Mouse (Mus musculus) megakaryocyte-erythroid progenitor cell, adult 5 weeks (primary cell): Measurements from ENCODE around the gene Hdx. TPM values are rescaled to one million over a fixed set of nuclear protein-coding genes. Genes with fewer than 3 reads are reported as not detected.

Experiments
- polyA plus RNA-seq: library from polyadenylated mRNA; stranded (reverse); fragments of >175 nt; gene quantifications from 2 replicates; pipeline ENCODE4 v1.2.3, GENCODE M21; 2012

Gene Hdx
- 0.01 TPM in 1 of 2 replicates, not detected in the other for polyA plus RNA-seq

DNA sequence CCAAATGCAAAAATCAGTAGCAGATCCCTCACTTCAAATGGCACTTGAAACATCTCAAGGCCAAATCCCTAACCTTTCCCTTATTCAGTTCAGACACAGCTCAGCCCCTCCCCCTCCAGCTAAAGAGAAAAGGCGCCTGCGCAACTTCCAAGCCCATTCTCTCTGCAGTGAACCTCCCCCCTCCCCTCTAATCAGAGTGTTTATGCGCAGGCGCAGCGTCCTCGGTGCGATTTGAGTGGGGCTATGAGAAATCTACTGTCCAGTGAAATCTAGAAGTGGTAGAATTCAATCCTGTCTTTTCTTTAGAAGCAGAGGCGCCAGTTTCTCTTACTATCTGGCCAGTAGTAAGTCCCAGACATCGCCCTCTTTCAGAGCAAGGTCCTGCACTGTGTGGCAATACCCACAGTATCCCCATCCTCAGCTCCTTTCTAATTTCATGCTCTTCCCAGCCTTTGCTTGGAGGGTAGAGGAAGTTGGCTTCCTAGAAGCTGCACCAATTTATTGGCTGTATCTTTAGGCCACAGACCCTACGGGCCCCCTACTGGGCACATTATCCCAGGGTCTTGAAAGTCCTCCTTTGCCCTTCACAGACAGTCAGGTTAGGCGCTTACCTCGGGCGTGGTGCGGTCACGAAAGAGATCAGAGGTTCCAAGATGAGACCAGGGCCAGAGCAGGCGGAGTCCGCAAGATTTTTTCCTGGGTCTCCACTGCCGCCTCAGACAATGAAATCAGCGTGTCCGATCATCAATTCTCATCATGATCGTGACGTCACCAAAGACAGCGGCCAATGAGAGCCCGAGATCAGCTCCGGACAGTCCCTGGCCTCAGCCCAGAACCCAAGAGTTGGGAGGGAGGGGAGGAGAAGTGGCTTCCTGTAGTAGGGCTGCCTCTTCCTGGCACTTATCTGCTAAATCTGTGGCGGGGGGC is at the start of gene Hdx:
Gene Hdx, minus strand, starts transcription at position 724 of the 927 bp plus-strand sequence.

DNA sequence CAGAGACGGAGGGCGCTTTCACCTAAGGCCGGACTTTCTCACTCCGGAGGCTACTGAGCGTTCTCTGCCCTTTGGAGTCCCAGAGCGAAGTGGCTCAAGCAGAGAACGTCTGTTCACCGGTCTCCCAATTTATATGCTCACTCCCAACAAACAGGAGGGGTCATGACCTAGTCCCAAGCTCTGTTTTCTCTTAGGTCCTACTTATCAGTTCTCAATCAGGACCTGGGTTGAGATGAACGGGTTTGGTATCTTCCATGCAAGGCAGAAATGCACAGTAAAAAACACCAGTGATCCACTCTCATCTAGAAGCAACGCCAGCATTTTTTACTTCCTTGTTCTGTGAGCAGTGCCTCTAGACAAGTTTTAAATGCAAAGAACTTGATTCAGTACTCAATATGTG is 159.0 kb downstream of the Hdx start, which contains the start of gene Rps6ka6:
Gene Rps6ka6, minus strand, starts transcription at position 101 of the 400 bp plus-strand sequence.

Other genes starting within 250 kb of the Hdx start
- 0.06 and 0.29 TPM in 2 replicates for gene Rps6ka6, start 159.1 kb downstream of the Hdx start, polyA plus RNA-seq
- not detected in 2 replicates for gene Gm45194, start 194.3 kb upstream of the Hdx start, polyA plus RNA-seq